Mouse (Mus musculus): ENCODE measurements at regions not wholly inside any gene's neighbourhood (a gene's known extent, or its start where the extent isn't known, plus 50 kb on each side); places are given as distances from the start of the nearest gene placed in this dataset.
"Not testable (repeated sequence)": the region's sequence is repeated elsewhere in the genome, so short reads cannot be mapped to it uniquely, and the experiment has no call there.

- 40% methylated on average over 4 of the region's 4 CpGs for WGBS
- no peaks in the 10 kb centered on the region for H3K36me3 ChIP-seq (ENCODE audit: control insufficient read depth, insufficient read depth, low read length)
Measured at GRCm38 (mm10) chr13:4776855-4777254, 167.9 kb upstream of the Akr1e1 start.

GRCm38 (mm10) chr13:4772324-4772723, 163.3 kb upstream of the Akr1e1 start:
- Histone ChIP-seq H3K4me1 (ENCODE audit: control insufficient read depth, insufficient read depth, low read depth, low read length) (no peaks in the 10 kb centered on the region), H3K27ac (ENCODE audit: low read depth, low read length) (no peak overlapping the region), H3K9ac (ENCODE audit: low read depth, low read length) (no peak overlapping the region), H3K4me2 (ENCODE audit: low read length) (no peak overlapping the region), H3K4me3 (ENCODE audit: low read length) (no peak overlapping the region), H3K27me3 (replicated peaks; ENCODE audit: control insufficient read depth, insufficient read depth, low read length) (no peaks in the 10 kb centered on the region), H3K36me3 (ENCODE audit: control insufficient read depth, insufficient read depth, low read length) (no peaks in the 10 kb centered on the region), H3K9me3 (ENCODE audit: control insufficient read depth, low read length) (no peaks in the 10 kb centered on the region)
- 96% methylated on average over 2 of the region's 2 CpGs for WGBS
- ATAC-seq: no peak

More at GRCm38 (mm10) chr13:4776855-4777254, 167.9 kb upstream of the Akr1e1 start:
- H3K9ac ChIP-seq (ENCODE audit: low read depth, low read length): no peak overlapping the region
- no peak for ATAC-seq
- no peaks in the 10 kb centered on the region for H3K4me1 ChIP-seq (ENCODE audit: control insufficient read depth, insufficient read depth, low read depth, low read length)
- H3K4me3 ChIP-seq (ENCODE audit: low read length): no peak overlapping the region
- H3K4me2 ChIP-seq (ENCODE audit: low read length): no peak overlapping the region
- no peaks in the 10 kb centered on the region for H3K9me3 ChIP-seq (ENCODE audit: control insufficient read depth, low read length)
- H3K27me3 ChIP-seq (replicated peaks; ENCODE audit: control insufficient read depth, insufficient read depth, low read length): no peaks in the 10 kb centered on the region
- no peak overlapping the region for H3K27ac ChIP-seq (ENCODE audit: low read depth, low read length)

GRCm38 (mm10) chr13:4771120-4772075, 162.4 kb upstream of the Akr1e1 start:
- no peaks in the 10 kb centered on the region for H3K9me3 ChIP-seq (ENCODE audit: control insufficient read depth, low read length)
- ATAC-seq: peak; percentile 99
- 44% methylated on average over 12 of the region's 12 CpGs for WGBS
- H3K4me3 ChIP-seq (ENCODE audit: low read length): no peak overlapping the region
- H3K4me2 ChIP-seq (ENCODE audit: low read length): peak overlapping the region; percentile 21; the same call in 1 of the 2 replicates
- no peaks in the 10 kb centered on the region for H3K27me3 ChIP-seq (replicated peaks; ENCODE audit: control insufficient read depth, insufficient read depth, low read length)
- H3K27ac ChIP-seq (ENCODE audit: low read depth, low read length): peak overlapping the region; percentile 34; the same call in 1 of the 2 replicates
- no peak overlapping the region for H3K9ac ChIP-seq (ENCODE audit: low read depth, low read length)
- H3K36me3 ChIP-seq (ENCODE audit: control insufficient read depth, insufficient read depth, low read length): no peaks in the 10 kb centered on the region
- no peaks in the 10 kb centered on the region for H3K4me1 ChIP-seq (ENCODE audit: control insufficient read depth, insufficient read depth, low read depth, low read length)

GRCm38 (mm10) chr13:4759965-4760364, 151.0 kb upstream of the Akr1e1 start:
- H3K9me3 ChIP-seq (ENCODE audit: control insufficient read depth, low read length): no peaks in the 10 kb centered on the region
- 45% methylated on average over 3 of the region's 3 CpGs for WGBS
- no peak for ATAC-seq
- no peak overlapping the region for H3K4me3 ChIP-seq (ENCODE audit: low read length)
- no peak overlapping the region for H3K4me2 ChIP-seq (ENCODE audit: low read length)
- H3K9ac ChIP-seq (ENCODE audit: low read depth, low read length): no peak overlapping the region
- no peaks in the 10 kb centered on the region for H3K4me1 ChIP-seq (ENCODE audit: control insufficient read depth, insufficient read depth, low read depth, low read length)
- H3K27me3 ChIP-seq (replicated peaks; ENCODE audit: control insufficient read depth, insufficient read depth, low read length): no peaks in the 10 kb centered on the region
- no peaks in the 10 kb centered on the region for H3K36me3 ChIP-seq (ENCODE audit: control insufficient read depth, insufficient read depth, low read length)
- no peak overlapping the region for H3K27ac ChIP-seq (ENCODE audit: low read depth, low read length)

GRCm38 (mm10) chr13:4756529-4756928, 147.6 kb upstream of the Akr1e1 start:
- no peak for ATAC-seq
- no peak overlapping the region for H3K4me3 ChIP-seq (ENCODE audit: low read length)
- H3K27ac ChIP-seq (ENCODE audit: low read depth, low read length): no peak overlapping the region
- no peak overlapping the region for H3K9ac ChIP-seq (ENCODE audit: low read depth, low read length)
- H3K27me3 ChIP-seq (replicated peaks; ENCODE audit: control insufficient read depth, insufficient read depth, low read length): no peaks in the 10 kb centered on the region
- H3K9me3 ChIP-seq (ENCODE audit: control insufficient read depth, low read length): no peaks in the 10 kb centered on the region
- H3K36me3 ChIP-seq (ENCODE audit: control insufficient read depth, insufficient read depth, low read length): no peaks in the 10 kb centered on the region
- H3K4me2 ChIP-seq (ENCODE audit: low read length): no peak overlapping the region
- H3K4me1 ChIP-seq (ENCODE audit: control insufficient read depth, insufficient read depth, low read depth, low read length): no peaks in the 10 kb centered on the region

GRCm38 (mm10) chr13:4742930-4743329, 134.0 kb upstream of the Akr1e1 start:
- Histone ChIP-seq H3K9ac (ENCODE audit: low read depth, low read length) (no peak overlapping the region), H3K27me3 (replicated peaks; ENCODE audit: control insufficient read depth, insufficient read depth, low read length) (no peaks in the 10 kb centered on the region), H3K4me1 (ENCODE audit: control insufficient read depth, insufficient read depth, low read depth, low read length) (no peaks in the 10 kb centered on the region), H3K36me3 (ENCODE audit: control insufficient read depth, insufficient read depth, low read length) (no peaks in the 10 kb centered on the region), H3K4me2 (ENCODE audit: low read length) (no peak overlapping the region), H3K27ac (ENCODE audit: low read depth, low read length) (no peak overlapping the region), H3K4me3 (ENCODE audit: low read length) (no peak overlapping the region), H3K9me3 (ENCODE audit: control insufficient read depth, low read length) (no peaks in the 10 kb centered on the region)
- 38% methylated on average over 2 of the region's 2 CpGs for WGBS
- peak; percentile 80 for ATAC-seq

GRCm38 (mm10) chr13:4716299-4716698, 107.3 kb upstream of the Akr1e1 start:
- not testable (repeated sequence) for ATAC-seq; H3K4me1 ChIP-seq (ENCODE audit: control insufficient read depth, insufficient read depth, low read depth, low read length); H3K36me3 ChIP-seq (ENCODE audit: control insufficient read depth, insufficient read depth, low read length); H3K9me3 ChIP-seq (ENCODE audit: control insufficient read depth, low read length); H3K9ac ChIP-seq (ENCODE audit: low read depth, low read length); H3K4me3 ChIP-seq (ENCODE audit: low read length); H3K27me3 ChIP-seq (replicated peaks; ENCODE audit: control insufficient read depth, insufficient read depth, low read length); H3K4me2 ChIP-seq (ENCODE audit: low read length); H3K27ac ChIP-seq (ENCODE audit: low read depth, low read length)
- 86% methylated on average over 2 of the region's 2 CpGs for WGBS

- H3K27me3 ChIP-seq (replicated peaks; ENCODE audit: control insufficient read depth, insufficient read depth, low read length): no peaks in the 10 kb centered on the region
- no peak overlapping the region for H3K9ac ChIP-seq (ENCODE audit: low read depth, low read length)
- no peaks in the 10 kb centered on the region for H3K9me3 ChIP-seq (ENCODE audit: control insufficient read depth, low read length)
- no peaks in the 10 kb centered on the region for H3K36me3 ChIP-seq (ENCODE audit: control insufficient read depth, insufficient read depth, low read length)
- ATAC-seq: no peak
- no peak overlapping the region for H3K27ac ChIP-seq (ENCODE audit: low read depth, low read length)
- no peaks in the 10 kb centered on the region for H3K4me1 ChIP-seq (ENCODE audit: control insufficient read depth, insufficient read depth, low read depth, low read length)
- no peak overlapping the region for H3K4me2 ChIP-seq (ENCODE audit: low read length)
- no peak overlapping the region for H3K4me3 ChIP-seq (ENCODE audit: low read length)
- 88% methylated on average over 1 of the region's 1 CpGs for whole genome bisulfite sequencing
Measured at GRCm38 (mm10) chr13:4714724-4715123, 105.8 kb upstream of the Akr1e1 start.

DNA sequence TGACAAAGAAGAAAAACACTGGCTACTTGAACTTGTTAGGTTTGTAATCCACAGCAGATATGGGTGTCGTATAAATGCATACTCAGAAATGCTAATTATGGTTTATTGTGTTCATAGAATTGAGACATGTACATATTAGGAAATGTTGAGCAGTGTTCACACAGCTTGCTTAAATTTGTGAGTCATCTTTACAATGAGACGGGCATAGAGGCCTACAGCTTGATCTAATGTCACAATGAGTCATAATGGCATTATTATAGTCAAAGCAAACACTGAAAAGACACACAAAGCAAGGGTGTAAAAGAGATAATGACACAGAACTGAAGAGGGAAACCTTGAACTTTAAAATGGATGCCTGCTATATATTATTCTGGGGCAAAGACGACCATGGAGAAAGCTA, 103.7 kb upstream of the Akr1e1 start:
- 41% methylated on average over 3 of the region's 3 CpGs for WGBS

More for the DNA sequence above, 103.7 kb upstream of the Akr1e1 start:
- H3K4me3 ChIP-seq (ENCODE audit: low read length): no peak overlapping the region
- H3K27ac ChIP-seq (ENCODE audit: low read depth, low read length): no peak overlapping the region
- no peaks in the 10 kb centered on the region for H3K36me3 ChIP-seq (ENCODE audit: control insufficient read depth, insufficient read depth, low read length)
- no peak overlapping the region for H3K4me2 ChIP-seq (ENCODE audit: low read length)
- H3K9ac ChIP-seq (ENCODE audit: low read depth, low read length): no peak overlapping the region
- H3K4me1 ChIP-seq (ENCODE audit: control insufficient read depth, insufficient read depth, low read depth, low read length): no peaks in the 10 kb centered on the region
- ATAC-seq: no peak
- no peaks in the 10 kb centered on the region for H3K27me3 ChIP-seq (replicated peaks; ENCODE audit: control insufficient read depth, insufficient read depth, low read length)
- no peaks in the 10 kb centered on the region for H3K9me3 ChIP-seq (ENCODE audit: control insufficient read depth, low read length)
